Mouse (Mus musculus) intestine, embryonic 16.5 days (tissue): ENCODE measurements around the gene Atpaf1. TPM values are rescaled to one million over a fixed set of nuclear protein-coding genes. Genes with fewer than 3 reads are reported as not detected.

ENCODE experiments used
- ATAC-seq: fragments of 200-750 bp; cut with Nextera tagmentation; 2 replicates; pipeline ENCODE4 v1.8.0; 2017; ENCODE audit warnings: moderate TSS enrichment, moderate library complexity
- H3K27ac ChIP-seq: fragments of 300-500 bp; sonication (generic); 2 replicates; pipeline ENCODE4 v1.5.1; 2014; ENCODE audit warnings: mild to moderate bottlenecking, low read length
- H3K27me3 ChIP-seq: fragments of 300-500 bp; sonication (generic); replicated peaks from 2 replicates; pipeline ENCODE4 v1.6.1; 2014; ENCODE audit warnings: low read length, control low read depth, mixed read lengths; ENCODE audit not compliant: control insufficient read depth, insufficient read depth
- H3K36me3 ChIP-seq: fragments of 300-500 bp; sonication (generic); 2 replicates; pipeline ENCODE4 v1.6.1; 2014; ENCODE audit warnings: low read length, control low read depth; ENCODE audit not compliant: control insufficient read depth, insufficient read depth
- H3K4me1 ChIP-seq: fragments of 300-500 bp; sonication (generic); 2 replicates; pipeline ENCODE4 v1.6.1; 2014; ENCODE audit warnings: low read length, control low read depth, mixed read lengths; ENCODE audit not compliant: control insufficient read depth, insufficient read depth
- H3K4me2 ChIP-seq: fragments of 300-500 bp; sonication (generic); 2 replicates; pipeline ENCODE4 v1.6.1; 2014; ENCODE audit warnings: low read depth, low read length, control low read depth
- H3K4me3 ChIP-seq: fragments of 300-500 bp; sonication (generic); 2 replicates; pipeline ENCODE4 v1.5.1; 2014; ENCODE audit warnings: mild to moderate bottlenecking, low read length
- H3K9ac ChIP-seq: fragments of 300-500 bp; sonication (generic); 2 replicates; pipeline ENCODE4 v1.6.1; 2014; ENCODE audit warnings: low read depth, low read length
- H3K9me3 ChIP-seq: fragments of 300-500 bp; sonication (generic); 2 replicates; pipeline ENCODE4 v1.6.1; 2016; ENCODE audit warnings: low read length, control low read depth; ENCODE audit not compliant: control insufficient read depth
- WGBS: fragments of 180-500 bp; shearing (Covaris S2); extraction: QIAGEN DNeasy Blood & Tissue Kit; methylation state at CpG from one replicate; pipeline ENCODE4 v1.1.7; 2014; 5-methylcytosine and 5-hydroxymethylcytosine counted together
- polyA plus RNA-seq: library from polyadenylated mRNA; unstranded; fragments of >200 nt; fragmentation: Nextera tagmentation; extraction: Ambion mirVana; gene quantifications from 2 replicates; pipeline ENCODE4 v1.2.1, GENCODE M21; 2015

Atpaf1 gene
- polyA plus RNA-seq, 1 experiment from 2014 or later: 52.8 TPM

DNA sequence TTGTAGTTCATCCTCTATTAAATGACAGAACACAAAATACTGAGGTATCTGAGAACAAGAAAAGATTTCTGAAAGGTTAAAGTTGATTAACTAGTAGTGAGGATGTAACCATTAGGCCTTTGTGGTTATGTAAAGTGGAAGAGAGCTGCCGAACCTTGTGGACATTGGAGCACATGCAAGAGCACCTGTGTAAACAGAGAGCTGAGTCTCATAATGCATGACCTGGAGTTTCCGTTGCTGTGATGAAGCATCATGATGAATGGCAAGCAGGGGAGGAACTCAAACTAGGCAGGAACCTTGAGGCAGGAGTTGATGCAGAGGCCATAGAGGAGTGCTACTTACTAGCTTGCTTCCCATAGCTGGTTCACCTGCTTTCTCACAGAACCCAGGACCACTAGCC is 66.0 kb downstream of the Atpaf1 start:
- 42% methylated on average over 2 of the region's 2 CpGs for WGBS
- Histone ChIP-seq H3K4me2 (no peak overlapping the region), H3K27ac (no peak overlapping the region), H3K4me3 (no peak overlapping the region), H3K27me3 (no peaks in the 10 kb centered on the region), H3K9ac (no peak overlapping the region), H3K4me1 (peaks cover 4% of the 10 kb centered on the region; the same call in 1 of the 2 replicates), H3K36me3 (no peaks in the 10 kb centered on the region; the same call in 1 of the 2 replicates), H3K9me3 (no peaks in the 10 kb centered on the region)
- no peak for ATAC-seq

DNA sequence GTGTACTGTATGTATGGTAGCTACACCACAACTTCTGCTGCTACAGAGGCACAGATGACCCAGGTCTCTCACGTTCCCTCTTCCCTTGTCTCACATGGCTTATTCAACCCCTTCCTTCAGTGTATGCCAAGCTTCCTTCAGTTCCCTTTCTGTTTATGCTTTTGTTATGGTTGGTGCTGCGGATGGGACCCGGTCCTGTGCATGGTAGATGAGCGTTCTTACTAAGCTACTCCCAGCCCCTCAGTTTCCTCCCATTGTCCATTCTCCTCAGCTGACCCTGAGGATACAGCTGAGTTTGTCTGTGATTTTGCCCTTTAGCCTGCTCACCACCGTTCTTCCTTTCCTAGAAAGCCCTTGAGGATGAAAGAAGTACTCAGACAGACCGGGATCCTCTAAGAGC is 67.0 kb downstream of the Atpaf1 start:
- Histone ChIP-seq H3K27me3 (no peaks in the 10 kb centered on the region), H3K27ac (no peak overlapping the region), H3K36me3 (no peaks in the 10 kb centered on the region; the same call in 1 of the 2 replicates), H3K4me1 (peaks cover 4% of the 10 kb centered on the region; the same call in 1 of the 2 replicates), H3K4me2 (no peak overlapping the region), H3K9me3 (no peaks in the 10 kb centered on the region), H3K9ac (no peak overlapping the region), H3K4me3 (no peak overlapping the region)
- WGBS: 85% methylated on average over 6 of the region's 6 CpGs
- no peak for ATAC-seq

DNA sequence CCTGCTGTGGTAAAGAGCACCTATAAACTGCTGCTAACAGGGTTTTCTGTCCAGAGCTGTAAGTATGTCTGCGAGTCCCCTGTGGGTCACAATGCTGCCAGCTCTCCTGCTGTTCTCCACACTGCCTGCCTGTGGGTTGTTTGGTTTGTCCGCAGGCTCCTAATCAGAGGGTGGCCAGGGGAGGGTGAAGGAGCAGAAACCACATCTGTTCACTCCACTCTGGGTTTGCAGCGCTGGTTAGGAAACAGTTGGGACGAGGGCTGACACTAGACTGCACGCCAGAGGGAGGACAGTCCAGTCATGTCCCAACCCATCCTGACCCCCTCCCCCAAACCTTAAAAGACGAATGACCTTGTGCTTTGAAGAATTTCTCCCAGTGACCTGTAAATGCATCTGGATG is 70.5 kb downstream of the Atpaf1 start:
- no peak overlapping the region for H3K4me3 ChIP-seq
- peaks cover 7% of the 10 kb centered on the region for H3K36me3 ChIP-seq
- no peak overlapping the region for H3K9ac ChIP-seq
- H3K4me1 ChIP-seq: no peaks in the 10 kb centered on the region
- no peak overlapping the region for H3K4me2 ChIP-seq
- 60% methylated on average over 6 of the region's 6 CpGs for WGBS
- H3K27ac ChIP-seq: no peak overlapping the region
- no peaks in the 10 kb centered on the region for H3K27me3 ChIP-seq
- H3K9me3 ChIP-seq: no peaks in the 10 kb centered on the region
- no peak for ATAC-seq

DNA sequence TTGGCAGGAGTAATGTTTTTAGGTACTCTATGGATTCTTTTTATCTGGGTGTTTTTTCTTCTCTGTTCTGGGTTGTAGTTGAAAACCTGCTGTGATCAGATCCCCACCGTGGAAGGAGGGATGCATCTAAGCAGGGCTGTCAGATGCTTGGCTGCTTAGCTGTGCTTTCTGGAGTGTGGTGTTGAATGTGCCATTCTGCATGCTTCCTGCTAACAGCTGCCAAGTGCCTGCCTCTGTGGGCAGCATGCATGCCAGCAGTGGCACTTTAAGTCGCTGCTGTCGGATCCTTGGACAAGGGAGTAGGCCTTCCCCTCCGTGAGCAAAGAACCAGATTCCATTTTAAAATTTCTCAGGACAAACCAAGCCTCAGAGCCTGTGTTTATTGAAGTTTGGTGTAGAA is 71.0 kb downstream of the Atpaf1 start:
- H3K36me3 ChIP-seq: peaks cover 7% of the 10 kb centered on the region
- 69% methylated on average over 4 of the region's 4 CpGs for WGBS
- no peak overlapping the region for H3K9ac ChIP-seq

DNA sequence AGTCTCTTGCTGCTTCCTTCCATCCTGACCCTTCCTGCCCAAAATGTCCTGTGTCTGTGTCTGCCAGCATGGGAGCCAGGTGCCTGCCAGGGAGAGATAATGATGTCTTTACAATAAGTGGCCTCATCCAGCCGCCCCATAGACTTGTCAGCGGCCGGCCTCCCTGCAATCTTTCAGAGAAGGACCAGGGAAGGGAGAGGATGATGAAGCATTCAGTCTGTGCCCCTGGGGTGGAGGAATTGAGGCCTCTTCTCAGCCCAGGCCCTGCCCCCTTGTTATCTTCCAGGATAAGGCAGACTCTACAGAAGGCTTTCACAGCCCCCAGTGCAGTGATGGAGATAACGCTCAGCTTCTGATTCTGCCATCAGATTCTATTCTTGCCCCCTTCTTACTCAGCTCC is 71.7 kb downstream of the Atpaf1 start:
- H3K4me2 ChIP-seq: no peak overlapping the region
- no peaks in the 10 kb centered on the region for H3K9me3 ChIP-seq
- ATAC-seq: peak; percentile 53; the same call in 1 of the 2 replicates
- H3K4me1 ChIP-seq: no peaks in the 10 kb centered on the region
- no peak overlapping the region for H3K9ac ChIP-seq
- no peaks in the 10 kb centered on the region for H3K27me3 ChIP-seq
- H3K27ac ChIP-seq: no peak overlapping the region
- H3K4me3 ChIP-seq: no peak overlapping the region
- H3K36me3 ChIP-seq: peaks cover 7% of the 10 kb centered on the region
- WGBS: 67% methylated on average over 4 of the region's 4 CpGs

More for the DNA sequence above, 71.0 kb downstream of the Atpaf1 start:
- ATAC-seq: no peak
- Histone ChIP-seq H3K4me2 (no peak overlapping the region), H3K4me3 (no peak overlapping the region), H3K4me1 (no peaks in the 10 kb centered on the region), H3K27ac (no peak overlapping the region), H3K27me3 (no peaks in the 10 kb centered on the region), H3K9me3 (no peaks in the 10 kb centered on the region)

DNA sequence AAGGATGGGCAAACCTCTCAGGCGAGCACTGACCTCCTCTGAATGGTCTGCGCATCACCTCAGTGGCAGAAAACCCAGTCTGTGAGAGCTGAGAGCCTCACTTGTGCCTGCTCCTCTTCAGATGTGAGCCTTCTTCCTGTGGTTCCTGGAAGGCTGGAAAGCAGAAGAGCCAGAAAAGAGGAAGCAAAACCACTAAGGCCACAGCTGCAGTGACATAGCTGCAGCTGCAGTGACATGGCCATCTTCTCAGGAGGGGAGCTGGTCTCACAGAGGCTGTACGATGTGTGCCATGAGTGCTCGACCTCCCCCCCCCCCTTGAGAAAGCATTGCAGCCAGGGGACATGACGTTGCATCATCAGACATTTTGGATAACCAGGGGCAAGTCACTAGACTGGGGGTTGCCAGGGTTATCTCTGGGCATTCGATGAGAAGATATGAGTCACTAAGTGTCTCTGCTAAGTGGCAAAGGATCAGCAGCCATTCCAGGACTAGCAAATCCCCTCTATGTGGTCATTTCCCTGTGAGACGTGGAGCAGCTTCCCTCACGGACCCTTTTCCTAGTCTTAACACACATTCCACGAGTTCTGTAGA is 72.8 kb downstream of the Atpaf1 start:
- Histone ChIP-seq H3K9ac (no peak overlapping the region), H3K4me1 (no peaks in the 10 kb centered on the region), H3K4me2 (no peak overlapping the region), H3K9me3 (no peaks in the 10 kb centered on the region), H3K27ac (no peak overlapping the region), H3K27me3 (no peaks in the 10 kb centered on the region), H3K36me3 (peaks cover 7% of the 10 kb centered on the region; the same call in 1 of the 2 replicates), H3K4me3 (no peak overlapping the region)
- 82% methylated on average over 9 of the region's 9 CpGs for WGBS
- no peak for ATAC-seq

DNA sequence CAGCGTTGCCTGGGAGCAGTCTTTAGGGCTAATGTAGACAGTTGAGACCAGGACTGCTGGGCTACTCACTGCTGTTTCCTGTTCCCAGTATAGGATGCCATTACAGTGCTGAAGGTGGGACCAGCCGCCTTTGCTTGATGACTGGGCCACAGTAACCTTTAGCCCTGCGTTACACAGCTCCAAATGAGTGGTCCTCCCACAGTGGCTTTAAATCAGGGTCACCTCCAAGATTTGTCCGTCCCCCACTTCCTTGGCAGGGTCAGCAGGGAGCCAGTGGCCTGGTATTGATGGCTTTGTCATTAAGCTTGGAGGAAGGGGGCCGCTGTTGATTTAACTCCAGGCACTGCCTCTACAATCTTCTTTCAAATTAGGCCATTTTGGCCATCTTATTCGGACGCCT is 78.7 kb downstream of the Atpaf1 start:
- WGBS: 64% methylated on average over 7 of the region's 7 CpGs
- no peak for ATAC-seq
- H3K36me3 ChIP-seq: peaks cover 5% of the 10 kb centered on the region; the same call in 1 of the 2 replicates
- no peak overlapping the region for H3K4me3 ChIP-seq
- H3K9me3 ChIP-seq: no peaks in the 10 kb centered on the region
- H3K27ac ChIP-seq: no peak overlapping the region
- no peak overlapping the region for H3K4me2 ChIP-seq
- H3K27me3 ChIP-seq: no peaks in the 10 kb centered on the region
- no peaks in the 10 kb centered on the region for H3K4me1 ChIP-seq
- no peak overlapping the region for H3K9ac ChIP-seq

DNA sequence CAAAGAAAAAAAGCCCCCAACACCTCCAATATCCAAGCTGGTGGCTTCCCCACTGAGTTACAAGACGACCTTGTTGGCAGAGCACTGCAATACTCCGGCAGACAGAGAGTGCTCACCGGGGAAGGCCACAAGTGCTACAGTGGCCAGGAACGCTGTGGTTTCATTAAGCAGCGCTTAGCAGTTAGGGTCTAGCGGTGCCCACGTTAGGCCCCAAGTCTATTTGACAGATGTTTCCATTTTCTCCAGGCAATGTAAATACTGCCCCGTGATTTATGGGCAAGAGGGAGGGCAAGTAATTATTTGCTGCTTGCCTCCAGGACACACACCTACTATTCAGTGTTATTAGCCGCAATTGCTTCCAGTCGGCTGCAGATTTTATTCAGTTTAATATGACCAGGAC is 79.3 kb downstream of the Atpaf1 start:
- H3K27me3 ChIP-seq: no peaks in the 10 kb centered on the region
- ATAC-seq: no peak
- no peak overlapping the region for H3K27ac ChIP-seq
- no peak overlapping the region for H3K4me2 ChIP-seq
- H3K9ac ChIP-seq: no peak overlapping the region
- 28% methylated on average over 10 of the region's 10 CpGs for WGBS
- peaks cover 5% of the 10 kb centered on the region; the same call in 1 of the 2 replicates for H3K36me3 ChIP-seq
- H3K9me3 ChIP-seq: no peaks in the 10 kb centered on the region
- H3K4me1 ChIP-seq: no peaks in the 10 kb centered on the region
- H3K4me3 ChIP-seq: no peak overlapping the region
